Mouse (Mus musculus) R1 (cell line): Measurements from ENCODE around the gene Odf3b.

ENCODE experiments used
- DNase-seq: peaks from one replicate; pipeline ENCODE4 v3.0.0-alpha.2; 2018; ENCODE audit warnings: low read depth, low spot score

Odf3b gene

DNA sequence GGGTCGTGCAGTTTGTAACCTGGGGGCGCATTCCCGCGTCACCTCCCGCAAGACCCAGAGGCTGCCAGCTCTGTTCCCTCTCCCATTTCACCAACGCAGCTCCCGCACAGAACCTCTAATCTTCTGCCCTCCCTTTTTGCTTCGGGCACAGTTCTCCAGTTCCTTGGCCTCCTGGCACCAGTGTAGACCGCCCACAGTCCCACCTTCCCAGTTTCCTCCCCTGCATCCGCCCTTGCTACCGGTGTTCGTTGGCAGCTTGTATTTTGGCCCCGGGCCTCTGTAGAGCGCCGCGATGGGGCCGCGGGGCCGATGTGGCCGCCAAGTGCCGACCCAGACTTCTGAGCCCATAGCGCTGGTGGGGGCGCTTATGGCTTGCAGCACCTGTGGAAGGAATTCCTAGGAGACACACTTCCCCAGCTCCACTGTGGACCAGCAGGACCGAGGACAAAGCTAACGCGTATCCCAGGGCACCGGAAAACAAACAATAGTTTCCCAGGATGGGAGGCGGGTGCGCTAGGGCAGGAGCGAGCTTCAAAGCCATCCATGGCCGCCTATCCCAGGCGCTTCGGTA, at the start of gene Odf3b:
Gene Odf3b (minus strand): TSS at position 452 of the 571 bp plus-strand sequence.
- peak; percentile 62 for DNase-seq

- DNase-seq = no peak
Measured at GRCm38 (mm10) chr15:89428136-89428790, 49.2 kb upstream of the Odf3b start.

DNA sequence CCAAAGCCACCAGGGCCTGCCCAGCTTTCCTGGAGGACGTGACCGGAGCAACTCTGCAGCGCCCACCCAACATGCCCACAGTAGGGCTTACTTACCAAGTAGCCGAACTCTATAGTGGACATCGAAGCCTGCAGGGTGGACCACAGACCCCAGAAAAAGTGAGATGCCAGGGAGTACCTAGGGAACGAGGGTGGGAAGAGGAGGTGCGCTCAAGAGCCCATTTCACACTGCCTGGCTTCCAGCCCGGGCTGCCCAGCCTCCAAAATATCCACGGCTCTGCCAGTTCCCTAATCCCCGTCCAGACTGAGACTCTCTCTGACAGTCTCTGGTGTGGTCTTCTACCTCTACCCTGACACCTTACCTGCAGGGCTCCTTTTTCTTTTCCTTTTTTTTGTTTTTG, 47.6 kb upstream of the Odf3b start:
- DNase-seq = no peak

DNA sequence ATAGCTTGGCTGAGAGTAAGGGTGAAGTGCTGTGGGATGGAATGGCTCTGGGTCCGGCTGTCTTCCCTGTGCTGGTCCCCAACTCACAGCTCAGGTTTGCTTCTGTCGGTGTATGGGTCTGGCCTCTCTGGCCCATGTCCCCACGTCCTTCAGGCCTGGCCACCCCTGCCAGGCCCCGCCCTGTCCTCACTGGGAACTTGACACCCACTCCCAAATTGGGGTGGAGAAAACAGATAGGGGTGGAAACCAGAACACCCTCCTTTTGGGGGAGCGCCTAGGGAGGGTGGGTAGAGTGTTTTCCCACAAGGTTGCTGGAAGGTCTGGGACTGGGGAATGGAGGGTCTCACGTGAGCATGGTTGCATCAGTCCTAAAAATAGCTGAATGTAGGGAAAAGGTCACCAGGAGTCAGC, 46.6 kb upstream of the Odf3b start, which contains the start of gene Cpt1b:
Gene Cpt1b (minus strand): TSS at position 153 of the 411 bp plus-strand sequence.
- no peak for DNase-seq

GRCm38 (mm10) chr15:89424621-89425020, 45.5 kb upstream of the Odf3b start:
- DNase-seq = peak; percentile 51

DNA sequence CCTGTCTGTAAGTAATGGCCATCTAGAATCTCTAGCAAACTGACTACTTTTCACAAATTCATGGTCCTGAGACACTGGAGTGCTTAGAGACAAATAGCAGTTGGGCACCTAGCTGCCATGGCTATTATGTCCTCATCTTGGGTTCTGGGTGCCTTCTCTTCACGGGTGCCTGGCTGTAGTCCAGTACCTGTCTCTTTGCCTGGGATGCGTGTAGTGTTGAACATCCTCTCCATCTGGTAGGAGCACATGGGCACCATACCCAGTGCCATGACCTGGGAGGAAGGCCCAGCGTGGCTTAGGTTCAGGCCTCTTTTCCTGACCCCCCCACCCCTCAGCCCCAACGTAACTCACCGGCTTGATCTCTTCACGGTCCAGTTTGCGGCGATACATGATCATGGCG, 42.9 kb upstream of the Odf3b start:
- no peak for DNase-seq

DNA sequence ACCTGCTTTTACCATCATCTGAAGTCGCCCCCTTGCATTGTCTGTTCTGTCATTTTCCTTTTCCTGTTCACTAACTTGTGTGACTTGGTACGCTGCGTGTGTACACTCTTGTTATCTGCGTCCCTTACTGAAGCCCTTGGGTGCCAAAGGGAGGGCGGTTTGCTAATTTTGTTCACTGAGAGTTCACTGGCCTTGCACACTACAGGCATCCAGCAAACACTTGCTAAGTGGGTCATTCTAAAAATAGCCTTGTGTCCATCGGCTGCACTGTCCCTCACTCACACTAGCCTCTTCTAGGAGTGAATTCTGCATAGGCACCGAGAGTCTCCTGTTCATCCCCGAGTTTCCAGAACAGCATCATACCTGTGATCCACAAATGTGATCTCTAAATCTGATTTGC, 36.2 kb upstream of the Odf3b start:
- no peak for DNase-seq

- DNase-seq = peak; percentile 86
Measured at GRCm38 (mm10) chr15:89410118-89410517, 31.0 kb upstream of the Odf3b start, which contains the start of gene Syce3. Syce3 (minus strand) TSS chr15:89410503.

- peak; percentile 93 for DNase-seq
Measured at GRCm38 (mm10) chr15:89406691-89407090, 27.6 kb upstream of the Odf3b start.

DNA sequence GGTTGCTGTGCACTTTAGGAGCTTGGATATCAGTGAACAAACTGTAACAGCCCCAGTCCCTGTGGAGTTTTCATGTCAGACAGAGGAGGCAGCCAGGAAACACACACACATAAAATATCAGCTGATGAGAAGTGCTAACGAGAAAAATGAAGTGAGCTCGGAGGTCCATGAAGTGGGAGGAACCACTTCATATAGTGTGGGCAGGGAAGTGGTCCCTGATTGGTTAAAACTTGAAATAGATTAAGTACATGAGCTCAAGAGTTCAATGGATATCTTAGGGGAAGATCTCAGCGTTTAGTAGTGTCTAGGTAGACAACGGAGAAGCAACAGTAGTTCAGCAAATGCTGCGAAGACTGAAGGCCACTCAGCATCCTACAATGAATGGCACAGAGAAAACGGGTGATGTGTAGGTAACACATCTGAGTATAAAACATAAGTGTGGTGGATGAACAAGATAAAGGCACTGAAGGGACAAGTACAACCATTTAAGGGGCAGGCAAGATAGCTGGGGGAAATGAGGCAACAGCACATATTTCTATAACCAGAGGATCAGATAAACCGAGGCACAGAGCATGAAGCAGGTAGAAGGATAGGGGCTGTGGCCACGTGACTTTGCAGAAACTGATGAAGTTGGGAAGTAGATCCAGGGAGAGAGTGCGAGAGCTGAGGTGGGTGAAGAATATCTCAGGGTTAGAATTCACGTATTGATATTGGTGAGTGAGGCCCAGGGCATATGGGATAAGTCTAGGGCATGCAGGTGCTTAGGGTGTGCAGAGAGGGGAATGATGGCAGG, 25.9 kb upstream of the Odf3b start:
- DNase-seq = no peak

DNA sequence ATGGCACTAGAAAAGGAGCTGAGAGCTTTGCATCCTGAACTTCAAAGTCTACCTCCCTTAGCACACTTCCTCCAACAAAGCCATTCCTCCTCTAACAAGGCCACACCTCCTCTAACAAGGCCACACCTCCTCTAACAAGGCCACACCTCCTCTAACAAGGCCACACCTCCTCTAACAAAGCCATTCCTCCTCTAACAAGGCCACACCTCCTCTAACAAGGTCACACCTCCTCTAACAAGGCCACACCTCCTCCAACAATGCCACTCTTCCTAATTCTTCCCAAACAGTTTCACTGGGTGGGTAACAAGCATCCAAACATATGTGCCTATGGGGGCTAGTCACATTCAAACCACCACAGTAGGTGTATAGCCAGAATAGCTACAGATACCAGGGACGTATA, 23.4 kb upstream of the Odf3b start:
- DNase-seq = peak; percentile 81

DNA sequence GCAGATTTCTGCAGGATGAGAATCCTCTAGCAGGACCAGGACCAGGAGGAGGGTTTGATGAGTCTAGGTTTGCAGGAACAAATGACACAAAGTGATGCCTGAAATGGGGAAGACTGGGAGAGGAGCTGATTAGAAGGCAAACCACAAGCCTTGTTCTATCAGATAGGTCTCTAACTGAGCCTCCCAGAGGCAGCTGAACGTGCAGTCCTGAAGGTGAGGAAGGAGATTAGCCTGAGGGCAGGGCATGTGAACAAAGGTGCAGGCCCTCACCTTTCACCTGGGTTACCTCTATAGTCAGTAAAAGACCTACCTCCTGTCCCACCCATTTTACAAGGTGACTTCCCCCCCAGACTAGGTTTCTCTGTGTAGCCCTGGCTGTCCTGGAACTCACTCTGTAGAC, 20.6 kb upstream of the Odf3b start:
- DNase-seq = no peak

DNA sequence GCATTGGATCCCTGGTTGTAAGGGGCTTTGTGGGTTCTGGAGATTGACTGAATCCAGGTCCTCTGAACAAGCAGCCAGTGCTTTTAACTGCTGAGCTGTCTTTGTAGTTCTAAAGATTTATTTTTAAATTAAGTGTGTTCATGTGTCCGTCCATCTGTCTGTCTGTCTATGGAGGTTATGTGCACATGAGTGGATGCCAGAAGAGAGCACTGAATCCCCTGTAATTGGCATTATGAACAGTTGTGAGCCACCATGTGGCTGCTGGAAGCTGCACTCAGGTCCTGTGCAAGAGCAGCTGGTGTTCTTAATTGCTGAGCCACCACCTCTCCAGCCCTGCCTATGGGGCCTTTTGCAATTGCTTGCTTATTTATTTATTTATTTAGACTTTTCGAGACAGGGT, 19.1 kb upstream of the Odf3b start:
- DNase-seq = no peak

DNA sequence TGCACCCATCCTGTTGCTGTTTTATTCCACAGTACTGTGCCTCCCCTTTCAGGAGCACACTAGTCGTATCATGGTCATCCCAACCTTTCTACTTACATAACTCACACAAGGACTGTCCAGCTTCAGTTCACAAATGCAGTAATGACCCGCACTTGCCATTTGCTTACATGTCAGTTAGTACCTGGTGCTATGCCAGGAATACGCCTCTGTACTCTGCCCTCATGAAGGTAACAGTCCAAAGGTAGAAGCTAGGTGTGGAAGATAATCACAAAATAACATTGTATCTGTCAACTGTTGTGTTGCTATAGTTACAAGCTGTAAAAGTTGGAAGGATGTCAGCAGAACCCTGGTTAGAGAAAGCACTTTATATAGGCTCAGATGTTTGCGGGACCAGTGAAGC, 17.8 kb upstream of the Odf3b start:
- DNase-seq = no peak

GRCm38 (mm10) chr15:89390081-89390480, 11.0 kb upstream of the Odf3b start:
- no peak for DNase-seq

- no peak for DNase-seq
Measured at GRCm38 (mm10) chr15:89387127-89387526, 8.0 kb upstream of the Odf3b start.

- no peak for DNase-seq
Measured at GRCm38 (mm10) chr15:89384617-89385016, 5.5 kb upstream of the Odf3b start, which contains the start of gene Klhdc7b. Klhdc7b (plus strand) TSS chr15:89384917.

DNA sequence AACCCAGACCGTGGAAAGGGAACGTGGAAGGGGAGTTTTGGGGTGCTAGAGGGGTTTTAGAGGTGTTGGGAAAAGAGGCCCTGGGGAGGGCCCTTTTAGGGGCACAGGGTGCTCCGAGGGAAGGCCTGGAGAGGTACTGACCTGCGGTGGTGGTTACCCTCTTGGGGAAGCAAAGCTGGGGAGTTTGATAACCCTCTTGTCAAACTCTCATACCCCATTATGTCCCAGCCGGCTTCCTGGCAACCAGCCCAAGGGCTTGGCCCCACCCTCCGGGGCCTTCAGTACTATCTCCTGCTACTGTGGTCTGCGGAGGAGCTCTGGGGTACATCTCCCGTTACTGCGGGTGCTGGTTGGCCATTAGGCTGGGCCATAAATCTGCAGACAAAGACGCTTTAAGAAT, 347 bp upstream of the Odf3b start:
- peak; percentile 29 for DNase-seq

- peak; percentile 40 for DNase-seq
Measured at GRCm38 (mm10) chr15:89377938-89378828, 899 bp downstream of the Odf3b start.

GRCm38 (mm10) chr15:89377362-89377761, 1.7 kb downstream of the Odf3b start:
- DNase-seq = no peak

DNA sequence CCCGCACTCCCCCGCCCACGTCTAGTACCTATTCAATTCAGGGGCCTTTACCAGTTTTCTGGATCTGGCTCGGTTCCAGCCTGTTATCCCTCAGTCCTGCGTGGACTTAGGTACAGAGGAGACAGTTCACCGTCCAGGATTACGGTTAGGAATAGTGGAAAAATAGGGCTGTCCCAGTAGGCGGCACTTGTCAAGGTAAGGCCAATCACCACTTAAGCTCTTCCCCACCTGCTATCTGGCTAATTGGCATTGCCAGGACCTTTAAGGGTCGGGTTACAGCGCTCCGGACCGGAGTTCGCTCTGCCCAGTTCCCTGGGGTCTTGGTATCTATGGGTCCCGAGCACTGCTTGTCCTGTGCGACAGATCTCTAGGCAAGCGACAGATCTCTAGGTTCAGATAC, 2.1 kb downstream of the Odf3b start, which contains the start of gene Tymp:
Gene Tymp (minus strand): TSS at position 83 of the 400 bp plus-strand sequence.
- no peak for DNase-seq
